Mouse (Mus musculus) lung, embryonic 14.5 days (tissue): ENCODE measurements around the gene Triobp. TPM values are rescaled to one million over a fixed set of nuclear protein-coding genes. Genes with fewer than 3 reads are reported as not detected.
"Not testable (repeated sequence)": the region's sequence is repeated elsewhere in the genome, so short reads cannot be mapped to it uniquely, and the experiment has no call there.

Source experiments
- ATAC-seq: fragments of 200-750 bp; cut with Nextera tagmentation; 2 replicates; pipeline ENCODE4 v1.8.0; 2017; ENCODE audit warnings: mild to moderate bottlenecking, moderate TSS enrichment, moderate library complexity; ENCODE audit not compliant: insufficient read depth
- DNase-seq: peaks from one replicate; pipeline ENCODE4 v3.0.0-alpha.2; 2015
- H3K27ac ChIP-seq: fragments of 300-500 bp; sonication (generic); 2 replicates; pipeline ENCODE4 v1.5.1; 2014; ENCODE audit warnings: low read depth, mild to moderate bottlenecking, moderate library complexity
- H3K27me3 ChIP-seq: fragments of 300-500 bp; sonication (generic); 2 replicates; pipeline ENCODE4 v1.6.1; 2014; ENCODE audit warnings: low read length, control low read depth; ENCODE audit not compliant: insufficient read depth
- H3K36me3 ChIP-seq: fragments of 300-500 bp; sonication (generic); 2 replicates; pipeline ENCODE4 v1.6.1; 2014; ENCODE audit warnings: control low read depth; ENCODE audit not compliant: insufficient read depth
- H3K4me1 ChIP-seq: fragments of 300-500 bp; sonication (generic); 2 replicates; pipeline ENCODE4 v1.6.1; 2014; ENCODE audit warnings: antibody characterized with exemption, control low read depth; ENCODE audit not compliant: insufficient read depth
- H3K4me2 ChIP-seq: fragments of 300-500 bp; sonication (generic); 2 replicates; pipeline ENCODE4 v1.6.1; 2014; ENCODE audit warnings: mild to moderate bottlenecking
- H3K4me3 ChIP-seq: fragments of 300-500 bp; sonication (generic); 2 replicates; pipeline ENCODE4 v1.5.1; 2014; ENCODE audit warnings: low read depth, low read length
- H3K9ac ChIP-seq: fragments of 300-500 bp; sonication (generic); 2 replicates; pipeline ENCODE4 v1.6.1; 2014
- H3K9me3 ChIP-seq: fragments of 300-500 bp; sonication (generic); 2 replicates; pipeline ENCODE4 v1.6.1; 2016; ENCODE audit warnings: low read depth, low read length, control low read depth
- CTCF ChIP-seq: IDR thresholded peaks from 2 replicates; pipeline ENCODE4 v1.5.1; 2016; ENCODE audit warnings: antibody characterized with exemption, low read depth
- WGBS: fragments of 180-500 bp; shearing (Covaris S2); extraction: QIAGEN DNeasy Blood & Tissue Kit; methylation state at CpG from one replicate; pipeline ENCODE4 v1.1.7; 2014; 5-methylcytosine and 5-hydroxymethylcytosine counted together
- polyA plus RNA-seq: library from polyadenylated mRNA; unstranded; fragments of >200 nt; fragmentation: Nextera tagmentation; extraction: Ambion mirVana; gene quantifications from 2 replicates; pipeline ENCODE4 v1.2.1, GENCODE M21; 2014

The Triobp gene
- polyA plus RNA-seq, 1 experiment from 2014 or later = 49.2 TPM

DNA sequence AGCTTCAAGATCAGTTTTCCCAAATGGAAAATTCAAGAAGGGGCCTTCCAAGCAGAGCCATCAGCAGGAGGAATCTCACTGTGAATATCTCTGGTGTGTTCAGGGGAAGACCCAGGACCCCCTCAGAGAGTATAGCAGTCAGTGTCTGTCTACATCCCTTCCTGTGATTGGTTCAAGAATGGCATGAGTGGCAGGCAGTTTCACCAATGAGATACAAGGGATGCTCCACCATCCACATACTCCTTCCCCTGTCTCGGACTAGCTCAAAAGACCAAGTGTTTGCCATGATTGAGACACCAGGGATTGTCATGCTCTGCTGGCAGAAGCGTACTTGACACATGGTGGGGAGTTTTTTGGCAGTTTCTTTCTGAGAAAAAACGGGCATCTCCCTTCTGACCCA lies 59.1 kb downstream of the Triobp start:
- Histone ChIP-seq H3K9ac (no peak overlapping the region), H3K4me1 (no peaks in the 10 kb centered on the region), H3K4me2 (no peak overlapping the region), H3K4me3 (no peak overlapping the region), H3K27me3 (no peaks in the 10 kb centered on the region), H3K36me3 (peaks cover 62% of the 10 kb centered on the region), H3K9me3 (no peaks in the 10 kb centered on the region), H3K27ac (no peak overlapping the region)
- no peak for TF ChIP-seq CTCF
- DNase-seq = no peak
- ATAC-seq = no peak
- WGBS = 71% methylated on average over 3 of the region's 3 CpGs

DNA sequence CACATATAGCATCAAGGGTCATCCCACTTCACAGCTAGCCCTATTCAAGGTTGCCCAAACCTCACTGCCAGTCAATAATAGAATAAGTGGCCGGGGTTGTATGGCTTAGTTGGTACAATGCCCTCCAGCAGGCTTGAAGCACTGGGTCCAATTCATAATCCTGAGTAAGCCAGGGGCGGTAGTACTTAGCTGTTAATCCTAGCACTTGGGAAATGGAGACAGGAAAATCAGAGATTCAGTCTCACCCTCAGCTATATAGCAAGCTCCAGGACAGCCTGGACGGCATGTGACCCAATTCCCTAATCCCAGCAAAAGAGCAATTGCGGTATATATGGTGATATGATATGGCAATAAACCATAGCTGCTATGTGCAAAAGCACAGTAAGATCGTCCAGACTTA lies 59.5 kb downstream of the Triobp start:
- Histone ChIP-seq H3K9ac (no peak overlapping the region), H3K9me3 (no peaks in the 10 kb centered on the region), H3K4me2 (no peak overlapping the region), H3K4me1 (no peaks in the 10 kb centered on the region), H3K36me3 (peaks cover 57% of the 10 kb centered on the region), H3K4me3 (no peak overlapping the region), H3K27me3 (no peaks in the 10 kb centered on the region), H3K27ac (no peak overlapping the region)
- ATAC-seq = no peak
- no peak for DNase-seq
- 95% methylated on average over 5 of the region's 5 CpGs for WGBS
- TF ChIP-seq CTCF = no peak

DNA sequence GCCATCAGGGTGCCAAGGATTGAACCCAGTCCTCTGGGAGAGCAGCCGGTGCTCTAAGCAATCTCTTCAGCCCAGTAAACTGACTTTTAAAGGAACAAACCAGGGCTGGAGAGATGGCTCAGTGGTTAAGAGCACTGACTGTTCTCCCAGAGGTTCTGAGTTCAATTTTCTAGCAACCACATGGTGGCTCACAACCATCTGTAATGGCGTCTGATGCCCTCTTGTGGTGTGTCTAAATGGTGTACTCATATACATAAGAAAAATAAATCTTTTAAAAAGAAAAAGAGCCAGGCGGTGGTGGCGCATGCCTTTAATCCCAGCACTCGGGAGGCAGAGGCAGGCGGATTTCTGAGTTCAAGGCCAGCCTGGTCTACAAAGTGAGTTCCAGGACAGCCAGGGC lies 60.3 kb downstream of the Triobp start:
- not testable (repeated sequence) for ATAC-seq, H3K4me1 ChIP-seq, H3K4me2 ChIP-seq, H3K27ac ChIP-seq, H3K9me3 ChIP-seq, H3K27me3 ChIP-seq, DNase-seq, H3K9ac ChIP-seq, H3K4me3 ChIP-seq
- WGBS = 86% methylated on average over 6 of the region's 6 CpGs
- H3K36me3 ChIP-seq = peaks cover 50% of the 10 kb centered on the region

DNA sequence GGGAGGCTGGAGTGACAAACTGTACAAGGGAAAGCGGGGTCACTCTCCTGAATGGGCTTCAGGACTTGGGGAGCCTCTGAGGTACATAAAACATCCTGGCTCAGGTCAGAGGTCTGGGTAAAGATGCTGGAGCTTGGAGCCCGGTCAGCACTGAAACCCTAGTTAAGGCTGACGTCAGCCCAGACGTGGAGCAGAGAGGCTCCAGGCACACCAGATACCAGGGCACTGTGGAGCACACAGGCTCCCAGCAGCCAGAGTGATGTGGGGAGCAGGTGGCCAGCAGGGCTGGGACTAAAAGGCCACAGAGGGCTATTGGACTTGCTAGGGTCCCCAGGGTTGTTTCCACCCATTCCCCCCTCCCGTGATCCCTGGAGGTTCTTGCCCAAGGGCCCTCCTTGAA lies 62.2 kb downstream of the Triobp start:
- H3K27me3 ChIP-seq = no peaks in the 10 kb centered on the region
- H3K9me3 ChIP-seq = no peaks in the 10 kb centered on the region
- peaks cover 31% of the 10 kb centered on the region for H3K36me3 ChIP-seq
- no peak overlapping the region for H3K4me3 ChIP-seq
- H3K27ac ChIP-seq = no peak overlapping the region
- no peaks in the 10 kb centered on the region for H3K4me1 ChIP-seq
- WGBS = 69% methylated on average over 5 of the region's 5 CpGs
- no peak for TF ChIP-seq CTCF
- no peak overlapping the region for H3K4me2 ChIP-seq
- no peak for ATAC-seq
- H3K9ac ChIP-seq = no peak overlapping the region
- DNase-seq = no peak

- no peak for ATAC-seq
- Histone ChIP-seq H3K4me2 (no peak overlapping the region), H3K27ac (no peak overlapping the region), H3K4me3 (no peak overlapping the region), H3K4me1 (no peaks in the 10 kb centered on the region), H3K27me3 (no peaks in the 10 kb centered on the region), H3K9ac (no peak overlapping the region), H3K36me3 (peaks cover 12% of the 10 kb centered on the region), H3K9me3 (no peaks in the 10 kb centered on the region)
- no peak for TF ChIP-seq CTCF
- DNase-seq = no peak
- 44% methylated on average over 10 of the region's 10 CpGs for WGBS
Measured at GRCm38 (mm10) chr15:79011550-79011949, 64.0 kb downstream of the Triobp start.

- H3K4me2 ChIP-seq = no peak overlapping the region
- H3K9ac ChIP-seq = no peak overlapping the region
- H3K27me3 ChIP-seq = no peaks in the 10 kb centered on the region
- H3K36me3 ChIP-seq = no peaks in the 10 kb centered on the region
- no peaks in the 10 kb centered on the region for H3K4me1 ChIP-seq
- no peak overlapping the region for H3K27ac ChIP-seq
- no peak for TF ChIP-seq CTCF
- no peaks in the 10 kb centered on the region for H3K9me3 ChIP-seq
- no peak overlapping the region for H3K4me3 ChIP-seq
- ATAC-seq (no peak), DNase-seq (no peak)
- 50% methylated on average over 7 of the region's 7 CpGs for WGBS
Measured at GRCm38 (mm10) chr15:79013382-79013781, 65.9 kb downstream of the Triobp start.

- ATAC-seq = no peak
- Histone ChIP-seq H3K9me3 (no peaks in the 10 kb centered on the region), H3K4me2 (no peak overlapping the region), H3K36me3 (no peaks in the 10 kb centered on the region), H3K27me3 (no peaks in the 10 kb centered on the region), H3K9ac (no peak overlapping the region), H3K4me3 (no peak overlapping the region), H3K27ac (no peak overlapping the region), H3K4me1 (peaks cover 7% of the 10 kb centered on the region; the same call in 1 of the 2 replicates)
- TF ChIP-seq CTCF = no peak
- 24% methylated on average over 4 of the region's 4 CpGs for WGBS
- no peak for DNase-seq
Measured at GRCm38 (mm10) chr15:79018191-79018590, 70.7 kb downstream of the Triobp start.

GRCm38 (mm10) chr15:79018886-79019285 lies 71.4 kb downstream of the Triobp start:
- WGBS = 60% methylated on average over 3 of the region's 3 CpGs
- peaks cover 7% of the 10 kb centered on the region; the same call in 1 of the 2 replicates for H3K4me1 ChIP-seq
- TF ChIP-seq CTCF = peak; percentile 62
- H3K27ac ChIP-seq = no peak overlapping the region
- H3K4me2 ChIP-seq = no peak overlapping the region
- no peak overlapping the region for H3K4me3 ChIP-seq
- no peak overlapping the region for H3K9ac ChIP-seq
- DNase-seq (peak; percentile 75), ATAC-seq (no peak; the same call in 1 of the 2 replicates)
- H3K36me3 ChIP-seq = no peaks in the 10 kb centered on the region
- H3K9me3 ChIP-seq = no peaks in the 10 kb centered on the region
- no peaks in the 10 kb centered on the region for H3K27me3 ChIP-seq
